Mouse (Mus musculus) embryonic facial prominence, embryonic 12.5 days (tissue): ENCODE data around the gene Eid2. TPM values are rescaled to one million over a fixed set of nuclear protein-coding genes. Genes with fewer than 3 reads are reported as not detected.

Experiments used
- ATAC-seq: fragments of 200-750 bp; cut with Nextera tagmentation; 2 replicates; pipeline ENCODE4 v1.8.0; 2017; ENCODE audit not compliant: insufficient number of reproducible peaks, insufficient read depth, low FRiP score, low TSS enrichment
- H3K27ac ChIP-seq: fragments of 300-500 bp; sonication (generic); 2 replicates; pipeline ENCODE4 v1.5.1; 2016; ENCODE audit warnings: mild to moderate bottlenecking
- H3K27me3 ChIP-seq: fragments of 300-500 bp; sonication (generic); 2 replicates; pipeline ENCODE4 v1.6.1; 2016; ENCODE audit warnings: mild to moderate bottlenecking, moderate library complexity
- H3K36me3 ChIP-seq: fragments of 300-500 bp; sonication (generic); 2 replicates; pipeline ENCODE4 v1.6.1; 2016; ENCODE audit warnings: mild to moderate bottlenecking
- H3K4me1 ChIP-seq: fragments of 300-500 bp; sonication (generic); 2 replicates; pipeline ENCODE4 v1.6.1; 2016
- H3K4me2 ChIP-seq: fragments of 300-500 bp; sonication (generic); replicated peaks from 2 replicates; pipeline ENCODE4 v1.6.1; 2016; ENCODE audit warnings: mild to moderate bottlenecking, moderate library complexity
- H3K4me3 ChIP-seq: fragments of 300-500 bp; sonication (generic); 2 replicates; pipeline ENCODE4 v1.5.1; 2016; ENCODE audit warnings: mild to moderate bottlenecking
- H3K9ac ChIP-seq: fragments of 300-500 bp; sonication (generic); 2 replicates; pipeline ENCODE4 v1.6.1; 2016; ENCODE audit warnings: mild to moderate bottlenecking, moderate library complexity
- H3K9me3 ChIP-seq: fragments of 300-500 bp; sonication (generic); 2 replicates; pipeline ENCODE4 v1.6.1; 2016; ENCODE audit warnings: mild to moderate bottlenecking, moderate library complexity
- WGBS: fragments of 180-500 bp; shearing (Covaris S2); methylation state at CpG from one replicate; pipeline ENCODE4 v1.1.7; 2016; 5-methylcytosine and 5-hydroxymethylcytosine counted together
- polyA plus RNA-seq: library from polyadenylated mRNA; unstranded; fragments of >200 nt; fragmentation: Nextera tagmentation; extraction: Ambion mirVana; gene quantifications from 2 replicates; pipeline ENCODE4 v1.2.1, GENCODE M21; 2016

Eid2 gene
- polyA plus RNA-seq, 1 experiment from 2014 or later = 10.3 TPM

DNA sequence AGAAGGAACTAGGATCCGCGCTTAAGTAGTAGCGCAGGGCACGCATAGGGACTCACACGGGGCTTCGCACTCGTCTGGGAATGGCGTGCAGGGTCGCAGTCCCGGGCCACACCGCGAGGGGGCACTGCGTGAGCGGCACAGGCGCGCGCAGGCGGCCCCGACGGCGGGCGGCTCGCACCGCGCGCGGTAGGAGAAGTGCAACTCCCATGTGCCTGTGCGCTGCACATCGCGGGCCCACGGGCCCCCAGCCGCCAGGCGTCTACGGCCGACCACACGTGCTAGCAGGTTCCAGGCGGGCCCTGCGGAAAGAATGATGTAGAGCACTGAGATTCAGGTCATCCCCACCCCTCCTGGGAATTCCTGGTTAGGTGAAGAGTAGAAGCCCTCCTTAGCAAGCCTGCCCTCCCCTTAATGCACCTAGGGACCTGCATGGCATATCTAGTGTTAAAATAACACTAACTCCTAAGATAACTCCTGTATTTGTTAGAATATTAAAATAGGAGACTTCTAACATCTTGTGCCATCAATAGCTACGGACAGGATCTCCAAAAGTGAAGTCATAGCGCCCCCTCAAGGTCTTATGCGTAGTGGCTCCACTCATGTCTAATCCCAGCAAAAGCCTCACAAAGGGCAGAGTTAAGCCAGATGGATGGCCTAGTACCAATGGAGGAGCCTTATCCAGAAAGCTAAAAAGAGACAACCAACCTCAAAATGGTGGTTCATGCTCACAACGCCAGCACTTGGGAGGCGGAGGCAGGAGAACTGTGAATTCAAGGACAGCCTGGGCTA lies 31.4 kb downstream of the Eid2 start:
- 11% methylated on average over 43 of the region's 43 CpGs for WGBS
- no peak overlapping the region for H3K27ac ChIP-seq
- peaks cover 18% of the 10 kb centered on the region for H3K4me1 ChIP-seq
- peaks cover 80% of the 10 kb centered on the region for H3K27me3 ChIP-seq
- no peaks in the 10 kb centered on the region for H3K9me3 ChIP-seq
- H3K4me3 ChIP-seq = peak overlapping the region; percentile 7; the same call in 1 of the 2 replicates
- no peak for ATAC-seq
- H3K36me3 ChIP-seq = no peaks in the 10 kb centered on the region
- peak overlapping the region; percentile 31 for H3K4me2 ChIP-seq
- no peak overlapping the region for H3K9ac ChIP-seq

DNA sequence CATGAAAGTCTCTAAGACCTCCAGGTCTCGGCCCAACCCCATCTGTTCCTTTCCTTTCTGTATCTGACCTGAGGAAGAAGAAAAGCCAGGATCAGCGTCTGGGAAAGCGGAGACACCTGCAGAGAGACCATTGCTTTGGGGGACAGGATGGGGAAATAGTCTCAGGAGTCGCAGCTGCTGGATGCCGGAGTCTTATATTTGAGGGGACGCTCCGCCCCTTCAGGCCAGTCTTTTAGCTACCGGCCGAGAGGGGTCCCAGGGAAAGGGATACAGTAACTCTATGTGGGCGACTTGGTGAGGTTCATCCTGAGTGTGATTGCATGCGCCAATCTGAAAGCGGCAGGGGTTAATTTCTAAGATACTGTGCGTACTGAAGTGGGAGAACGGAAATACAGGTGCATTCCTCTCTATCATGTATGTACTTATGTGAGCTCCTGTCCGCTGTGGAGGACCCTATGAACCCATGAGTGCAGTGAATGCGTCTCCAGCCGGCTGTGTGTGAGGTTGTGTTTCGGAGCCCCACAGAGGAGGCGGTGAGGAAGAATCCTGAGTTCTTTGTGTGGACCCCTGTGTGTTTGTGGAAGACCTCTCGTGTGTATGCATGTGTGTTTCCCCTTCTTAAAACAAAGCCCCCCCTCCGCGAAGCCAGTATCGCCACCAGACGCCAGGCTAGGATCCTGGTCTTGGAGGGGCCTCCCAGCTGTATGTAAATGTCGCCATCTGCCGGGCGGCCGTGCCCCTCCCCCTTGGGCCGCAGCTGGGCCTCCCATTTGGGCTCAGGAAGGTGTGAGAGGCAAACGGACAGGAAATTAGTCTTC lies 34.1 kb downstream of the Eid2 start, which contains the start of gene Dll3:
Gene Dll3, minus strand, starts transcription at position 623 of the 818 bp plus-strand sequence.
- H3K9me3 ChIP-seq = no peaks in the 10 kb centered on the region
- peaks cover 56% of the 10 kb centered on the region for H3K27me3 ChIP-seq
- ATAC-seq = no peak
- 2% methylated on average over 30 of the region's 30 CpGs for WGBS
- peak within 1 kb of the TSS; percentile 28 for H3K4me3 ChIP-seq
- H3K4me2 ChIP-seq = peak within 1 kb of the TSS; percentile 48
- H3K9ac ChIP-seq = peak within 1 kb of the TSS; percentile 30; the same call in 1 of the 2 replicates
- H3K4me1 ChIP-seq = peaks cover 18% of the 10 kb centered on the region
- no peak within 1 kb of the TSS for H3K27ac ChIP-seq
- H3K36me3 ChIP-seq = peaks cover 22% of the 10 kb centered on the region

DNA sequence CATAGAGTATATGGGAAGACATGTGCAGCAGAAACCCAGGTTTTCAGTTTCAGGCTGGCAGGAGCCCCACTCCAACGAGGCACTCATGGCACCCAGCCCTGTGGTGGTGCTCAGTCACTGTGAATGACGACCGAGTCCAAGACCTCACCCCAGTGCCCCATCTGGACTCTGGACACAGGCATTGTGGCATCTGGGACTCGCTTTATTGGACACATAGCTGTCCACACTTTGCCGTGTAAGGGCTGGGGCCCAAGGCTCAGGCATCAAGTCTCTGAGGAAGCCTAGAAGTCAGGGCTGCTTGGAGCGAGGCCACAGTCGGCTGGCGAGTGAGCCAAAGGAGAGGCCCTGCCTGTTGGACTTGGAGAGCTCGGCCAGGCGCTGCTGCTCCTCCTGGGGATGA lies 38.0 kb downstream of the Eid2 start:
- Histone ChIP-seq H3K36me3 (peaks cover 56% of the 10 kb centered on the region), H3K27ac (no peak overlapping the region), H3K27me3 (peaks cover 18% of the 10 kb centered on the region), H3K9me3 (no peaks in the 10 kb centered on the region), H3K4me3 (no peak overlapping the region), H3K9ac (no peak overlapping the region), H3K4me2 (no peak overlapping the region), H3K4me1 (peaks cover 14% of the 10 kb centered on the region)
- 94% methylated on average over 10 of the region's 10 CpGs for WGBS
- ATAC-seq = no peak

DNA sequence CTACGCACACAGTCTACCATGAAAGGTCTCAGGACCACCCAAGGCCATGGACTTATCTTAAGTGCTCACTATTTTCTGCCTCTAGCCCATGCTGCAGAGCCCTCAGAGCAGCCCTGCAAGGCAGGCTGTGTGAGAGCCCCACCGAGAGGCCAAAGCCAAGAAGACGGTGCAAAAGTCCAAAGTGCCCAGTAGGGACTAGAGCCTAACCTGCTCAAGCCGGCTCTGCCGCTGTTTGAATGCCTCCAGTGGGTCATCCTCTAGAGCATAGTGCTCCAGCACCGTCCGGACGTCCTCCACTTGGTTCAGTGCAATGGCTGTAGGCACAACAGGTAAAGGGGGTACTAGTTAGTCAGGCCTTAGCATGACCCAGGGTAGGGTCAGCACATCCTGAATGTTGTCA lies 38.5 kb downstream of the Eid2 start:
- H3K9me3 ChIP-seq = no peaks in the 10 kb centered on the region
- no peak overlapping the region for H3K27ac ChIP-seq
- 90% methylated on average over 8 of the region's 8 CpGs for WGBS
- H3K4me1 ChIP-seq = peaks cover 18% of the 10 kb centered on the region
- H3K4me3 ChIP-seq = no peak overlapping the region
- no peak overlapping the region for H3K9ac ChIP-seq
- H3K36me3 ChIP-seq = peaks cover 56% of the 10 kb centered on the region
- no peak for ATAC-seq
- no peak overlapping the region for H3K4me2 ChIP-seq
- H3K27me3 ChIP-seq = peaks cover 12% of the 10 kb centered on the region

DNA sequence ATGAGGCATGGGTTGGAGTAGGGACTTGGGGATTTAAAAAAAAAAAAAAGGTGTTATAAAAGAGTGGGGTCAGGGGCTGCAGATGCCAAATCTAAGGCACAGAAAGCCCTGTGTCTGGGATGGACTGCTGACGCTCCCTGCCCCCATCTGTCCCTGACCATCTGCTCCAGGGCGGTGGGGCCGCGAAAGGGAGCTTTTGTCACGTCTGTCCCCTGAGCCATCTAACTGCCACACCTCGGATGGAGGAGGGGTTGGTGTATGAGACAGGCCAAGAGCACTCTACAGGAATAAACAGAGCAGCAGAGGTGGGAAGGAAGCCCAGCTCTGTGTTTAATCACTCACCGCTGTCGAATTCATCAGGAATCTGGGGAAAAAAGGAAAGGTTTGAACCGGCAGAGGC lies 42.1 kb downstream of the Eid2 start:
- Histone ChIP-seq H3K9ac (no peak overlapping the region), H3K4me2 (no peak overlapping the region), H3K36me3 (peaks cover 65% of the 10 kb centered on the region), H3K4me3 (no peak overlapping the region), H3K4me1 (peaks cover 7% of the 10 kb centered on the region), H3K9me3 (no peaks in the 10 kb centered on the region), H3K27ac (no peak overlapping the region), H3K27me3 (no peaks in the 10 kb centered on the region)
- 60% methylated on average over 9 of the region's 9 CpGs for WGBS
- ATAC-seq = no peak

DNA sequence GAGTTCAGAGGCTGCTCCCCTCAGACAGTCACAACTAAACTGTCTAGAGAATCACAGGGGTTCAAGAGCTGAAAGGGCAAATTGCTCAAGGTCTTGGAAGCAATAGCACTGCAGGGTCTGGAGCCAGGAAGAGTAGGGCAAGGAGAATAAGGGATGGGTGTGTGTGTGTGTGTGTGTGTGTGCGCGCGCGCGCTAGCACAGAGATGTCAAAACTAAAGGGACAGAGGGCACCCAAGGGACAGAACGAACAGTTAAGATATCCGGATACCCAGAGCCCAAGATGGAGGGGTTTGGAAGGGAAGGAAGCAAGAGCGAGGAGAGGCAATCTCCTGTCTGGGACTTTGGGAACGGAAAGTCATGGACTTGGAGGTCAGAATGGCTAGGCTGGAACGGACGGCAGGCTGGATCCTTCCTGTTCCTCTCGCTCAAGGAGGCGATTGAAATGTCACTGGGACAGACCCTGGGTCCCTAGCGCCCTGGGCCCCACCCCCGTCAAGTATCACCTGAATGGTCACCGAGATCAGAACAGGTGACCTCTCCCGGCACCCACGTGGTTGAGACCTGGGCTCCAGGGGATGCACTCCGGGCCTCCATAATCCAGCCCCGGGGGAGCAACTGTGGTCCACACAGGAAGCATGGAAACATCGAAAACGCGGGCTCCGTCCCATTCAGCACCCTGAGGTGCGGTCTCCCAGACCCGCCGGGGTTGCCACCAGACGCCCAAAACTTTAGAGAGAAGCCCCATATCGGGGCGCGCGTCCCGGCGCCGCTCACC lies 43.7 kb downstream of the Eid2 start:
- 7% methylated on average over 35 of the region's 35 CpGs for WGBS
- H3K27me3 ChIP-seq = no peaks in the 10 kb centered on the region
- H3K27ac ChIP-seq = peak overlapping the region; percentile 63
- peaks cover 65% of the 10 kb centered on the region for H3K36me3 ChIP-seq
- peak overlapping the region; percentile 96 for H3K9ac ChIP-seq
- peak overlapping the region; percentile 94 for H3K4me2 ChIP-seq
- peaks cover 7% of the 10 kb centered on the region for H3K4me1 ChIP-seq
- no peaks in the 10 kb centered on the region for H3K9me3 ChIP-seq
- peak; percentile 50 for ATAC-seq
- H3K4me3 ChIP-seq = peak overlapping the region; percentile 98

DNA sequence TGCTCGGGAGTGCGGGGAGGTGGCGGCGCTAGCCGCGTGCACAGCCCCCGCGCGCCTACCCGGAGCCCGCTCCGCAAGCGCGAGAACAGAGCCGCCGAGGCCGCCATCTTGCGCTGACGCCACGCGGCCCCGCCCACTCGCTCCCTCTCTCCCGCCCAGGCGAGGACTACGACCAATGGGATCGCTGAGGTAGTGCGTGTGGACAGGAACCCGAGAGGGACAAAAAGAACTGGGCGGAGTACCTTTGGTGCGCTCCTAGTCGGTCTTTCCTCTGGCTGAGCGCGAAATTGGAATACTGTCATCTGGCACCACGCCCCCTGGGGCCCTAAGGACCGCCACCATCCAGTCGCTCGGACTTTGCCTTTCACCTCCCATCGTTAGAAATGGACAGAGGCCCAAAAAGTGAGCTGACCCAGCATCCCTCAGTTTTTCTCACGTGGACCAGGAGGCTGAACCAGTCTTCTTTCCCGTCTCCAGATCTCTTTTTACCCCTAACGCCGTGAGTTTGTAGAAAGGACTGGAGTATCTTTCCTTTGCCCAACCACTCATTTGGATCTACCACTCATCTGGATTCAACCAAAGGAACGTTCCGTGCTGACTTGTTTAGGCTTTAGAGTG lies 44.4 kb downstream of the Eid2 start, which contains the start of gene Timm50:
Gene Timm50, minus strand, starts transcription at position 147 of the 618 bp plus-strand sequence.
- Histone ChIP-seq H3K9ac (peak within 1 kb of the TSS; percentile 96), H3K9me3 (no peaks in the 10 kb centered on the region), H3K27ac (peak within 1 kb of the TSS; percentile 63), H3K4me1 (peaks cover 7% of the 10 kb centered on the region), H3K4me2 (peak within 1 kb of the TSS; percentile 94), H3K4me3 (peak within 1 kb of the TSS; percentile 98), H3K27me3 (no peaks in the 10 kb centered on the region), H3K36me3 (peaks cover 65% of the 10 kb centered on the region)
- 1% methylated on average over 45 of the region's 45 CpGs for WGBS
- ATAC-seq = peak; percentile 94

DNA sequence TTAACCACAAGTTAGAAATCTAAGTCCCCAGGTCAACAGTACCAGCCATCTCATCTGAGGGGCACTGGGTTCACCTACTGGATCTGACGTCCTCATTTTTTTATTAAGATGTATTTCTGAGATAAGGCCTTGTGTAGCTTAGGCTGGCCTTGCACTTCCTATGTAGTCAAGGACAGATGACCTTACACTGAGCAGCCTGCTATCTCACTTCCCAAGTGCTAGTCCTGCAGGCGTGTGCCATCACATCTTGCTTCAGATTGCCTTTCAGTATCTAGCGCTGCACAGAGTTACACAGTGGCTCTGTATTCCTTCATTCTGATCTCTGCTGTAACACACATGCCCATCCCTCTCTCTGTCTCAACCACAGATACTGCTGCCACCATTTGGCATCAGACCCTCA lies 50.4 kb downstream of the Eid2 start:
- Histone ChIP-seq H3K4me2 (no peak overlapping the region), H3K27ac (no peak overlapping the region), H3K9me3 (no peaks in the 10 kb centered on the region), H3K4me1 (no peaks in the 10 kb centered on the region), H3K27me3 (no peaks in the 10 kb centered on the region), H3K4me3 (no peak overlapping the region), H3K9ac (no peak overlapping the region), H3K36me3 (peaks cover 93% of the 10 kb centered on the region)
- ATAC-seq = no peak
- 90% methylated on average over 3 of the region's 3 CpGs for WGBS

DNA sequence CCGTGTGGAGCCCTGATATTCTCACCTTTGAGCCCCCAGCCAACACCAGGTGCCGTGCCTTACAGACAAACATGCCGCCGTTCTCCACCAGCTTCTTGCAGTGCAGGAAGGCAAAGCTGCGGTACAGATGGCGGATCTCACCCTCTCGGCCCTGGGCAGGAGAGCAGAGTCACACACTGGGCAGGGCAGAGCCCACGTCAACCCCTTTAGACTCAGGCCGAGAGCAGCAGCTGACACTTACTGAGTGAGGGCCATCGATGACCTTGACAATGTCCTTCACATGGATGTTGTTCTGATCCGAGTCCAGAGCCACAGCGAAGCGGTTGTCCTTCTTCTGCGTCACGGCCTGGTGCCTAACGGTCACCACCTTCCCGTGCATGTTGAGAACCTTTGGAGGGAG lies 51.0 kb downstream of the Eid2 start:
- Histone ChIP-seq H3K4me2 (no peak overlapping the region), H3K4me1 (no peaks in the 10 kb centered on the region), H3K9ac (no peak overlapping the region), H3K4me3 (no peak overlapping the region), H3K27ac (no peak overlapping the region), H3K27me3 (no peaks in the 10 kb centered on the region), H3K36me3 (peaks cover 99% of the 10 kb centered on the region), H3K9me3 (no peaks in the 10 kb centered on the region)
- no peak for ATAC-seq
- WGBS = 92% methylated on average over 17 of the region's 17 CpGs
